Mouse (Mus musculus) heart, postnatal 0 days (tissue): ENCODE measurements around the gene Ociad2.

ENCODE experiments used
- CTCF ChIP-seq: IDR thresholded peaks from 2 replicates; pipeline ENCODE4 v1.5.1; 2016; ENCODE audit warnings: antibody characterized with exemption, control low read depth, low read depth
- EP300 ChIP-seq: IDR thresholded peaks from 2 replicates; pipeline ENCODE4 v1.6.1; 2016; ENCODE audit warnings: antibody characterized with exemption, low read depth

DNA sequence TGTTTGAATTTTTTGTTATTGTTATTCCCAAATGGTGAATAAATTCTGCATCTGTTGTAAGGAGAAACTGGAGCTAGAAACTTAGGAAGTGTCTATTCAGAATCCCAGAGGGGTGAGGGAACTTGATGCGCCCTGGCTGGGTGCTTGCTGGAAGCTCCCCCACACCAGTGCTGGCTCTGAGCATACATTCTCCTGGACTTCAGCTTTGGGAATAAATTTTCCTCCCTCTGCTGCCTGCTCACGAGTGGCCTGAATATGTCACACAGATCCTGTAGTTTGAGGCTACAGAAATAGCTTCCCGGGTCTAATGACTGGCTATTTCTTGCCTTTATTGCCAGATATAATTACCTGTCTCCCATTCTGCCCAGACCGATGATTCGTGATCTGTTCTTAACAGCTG lies 22.0 kb upstream of the Ociad2 start:
- no peak for TF ChIP-seq CTCF
- no peak for TF ChIP-seq EP300
